Mouse (Mus musculus): ENCODE data around the gene Slc46a1. TPM values are rescaled to one million over a fixed set of nuclear protein-coding genes. Genes with fewer than 3 reads are reported as not detected.

Gene Slc46a1
- polyA plus RNA-seq, 1 experiment: 9.1 TPM

- no peaks in the 10 kb centered on the region for H3K4me1 ChIP-seq (ENCODE audit: control insufficient read depth, insufficient read depth, low read length)
- no peak for TF ChIP-seq CTCF (IDR thresholded peaks at IDR 0.05; ENCODE audit: low read depth, low read length)
- TF ChIP-seq EP300 (IDR thresholded peaks at IDR 0.05; ENCODE audit: insufficient read depth, low read depth, low read length): no peak
- no peak for TF ChIP-seq POLR2A (IDR thresholded peaks at IDR 0.05; ENCODE audit: insufficient read depth, low read length)
- H3K9me3 ChIP-seq (replicated peaks; ENCODE audit: control insufficient read depth, insufficient read depth, low read length, poor library complexity, severe bottlenecking): no peaks in the 10 kb centered on the region
- no peak overlapping the region for H3K4me3 ChIP-seq (ENCODE audit: low read depth, low read length)
- H3K27me3 ChIP-seq (ENCODE audit: control insufficient read depth, insufficient read depth, low read length, poor library complexity, severe bottlenecking): no peaks in the 10 kb centered on the region
- no peak overlapping the region for H3K27ac ChIP-seq (ENCODE audit: insufficient read depth, low read length)
- no peak overlapping the region for H3K9ac ChIP-seq (ENCODE audit: low read depth, poor library complexity, severe bottlenecking)
- H3K36me3 ChIP-seq (ENCODE audit: control insufficient read depth, insufficient read depth, low read length, poor library complexity, severe bottlenecking): no peaks in the 10 kb centered on the region
Measured at GRCm38 (mm10) chr11:78434052-78434451, 31.4 kb upstream of the Slc46a1 start.

GRCm38 (mm10) chr11:78435776-78436349 lies 29.6 kb upstream of the Slc46a1 start:
- Histone ChIP-seq H3K27me3 (ENCODE audit: control insufficient read depth, insufficient read depth, low read length, poor library complexity, severe bottlenecking) (no peaks in the 10 kb centered on the region), H3K4me1 (ENCODE audit: control insufficient read depth, insufficient read depth, low read length) (no peaks in the 10 kb centered on the region), H3K9me3 (replicated peaks; ENCODE audit: control insufficient read depth, insufficient read depth, low read length, poor library complexity, severe bottlenecking) (no peaks in the 10 kb centered on the region), H3K27ac (ENCODE audit: insufficient read depth, low read length) (peak overlapping the region; percentile 46), H3K36me3 (ENCODE audit: control insufficient read depth, insufficient read depth, low read length, poor library complexity, severe bottlenecking) (no peaks in the 10 kb centered on the region), H3K9ac (ENCODE audit: low read depth, poor library complexity, severe bottlenecking) (peak overlapping the region; percentile 12; the same call in 1 of the 2 replicates), H3K4me3 (ENCODE audit: low read depth, low read length) (peak overlapping the region; percentile 31)
- TF ChIP-seq CTCF (IDR thresholded peaks at IDR 0.05; ENCODE audit: low read depth, low read length) (peak; percentile 79), POLR2A (IDR thresholded peaks at IDR 0.05; ENCODE audit: insufficient read depth, low read length) (no peak)

- Histone ChIP-seq H3K36me3 (ENCODE audit: control insufficient read depth, insufficient read depth, low read length, poor library complexity, severe bottlenecking) (no peaks in the 10 kb centered on the region), H3K9ac (ENCODE audit: low read depth, poor library complexity, severe bottlenecking) (no peak overlapping the region), H3K27ac (ENCODE audit: insufficient read depth, low read length) (no peak overlapping the region), H3K9me3 (replicated peaks; ENCODE audit: control insufficient read depth, insufficient read depth, low read length, poor library complexity, severe bottlenecking) (no peaks in the 10 kb centered on the region), H3K4me1 (ENCODE audit: control insufficient read depth, insufficient read depth, low read length) (no peaks in the 10 kb centered on the region), H3K27me3 (ENCODE audit: control insufficient read depth, insufficient read depth, low read length, poor library complexity, severe bottlenecking) (no peaks in the 10 kb centered on the region), H3K4me3 (ENCODE audit: low read depth, low read length) (no peak overlapping the region)
- no peak for TF ChIP-seq EP300 (IDR thresholded peaks at IDR 0.05; ENCODE audit: insufficient read depth, low read depth, low read length)
- TF ChIP-seq POLR2A (IDR thresholded peaks at IDR 0.05; ENCODE audit: insufficient read depth, low read length): no peak
- TF ChIP-seq CTCF (IDR thresholded peaks at IDR 0.05; ENCODE audit: low read depth, low read length): no peak
Measured at GRCm38 (mm10) chr11:78437182-78437581, 28.3 kb upstream of the Slc46a1 start.

- no peak overlapping the region for H3K9ac ChIP-seq (ENCODE audit: low read depth, poor library complexity, severe bottlenecking)
- no peak overlapping the region for H3K4me3 ChIP-seq (ENCODE audit: low read depth, low read length)
- TF ChIP-seq EP300 (IDR thresholded peaks at IDR 0.05; ENCODE audit: insufficient read depth, low read depth, low read length): no peak
- no peak for TF ChIP-seq CTCF (IDR thresholded peaks at IDR 0.05; ENCODE audit: low read depth, low read length)
- no peak for TF ChIP-seq POLR2A (IDR thresholded peaks at IDR 0.05; ENCODE audit: insufficient read depth, low read length)
- H3K27me3 ChIP-seq (ENCODE audit: control insufficient read depth, insufficient read depth, low read length, poor library complexity, severe bottlenecking): no peaks in the 10 kb centered on the region
- H3K4me1 ChIP-seq (ENCODE audit: control insufficient read depth, insufficient read depth, low read length): no peaks in the 10 kb centered on the region
- no peaks in the 10 kb centered on the region for H3K9me3 ChIP-seq (replicated peaks; ENCODE audit: control insufficient read depth, insufficient read depth, low read length, poor library complexity, severe bottlenecking)
- no peak overlapping the region for H3K27ac ChIP-seq (ENCODE audit: insufficient read depth, low read length)
- no peaks in the 10 kb centered on the region for H3K36me3 ChIP-seq (ENCODE audit: control insufficient read depth, insufficient read depth, low read length, poor library complexity, severe bottlenecking)
Measured at GRCm38 (mm10) chr11:78438399-78438930, 27.0 kb upstream of the Slc46a1 start.

GRCm38 (mm10) chr11:78443115-78443514 lies 22.4 kb upstream of the Slc46a1 start:
- Histone ChIP-seq H3K4me3 (ENCODE audit: low read depth, low read length) (no peak overlapping the region), H3K9ac (ENCODE audit: low read depth, poor library complexity, severe bottlenecking) (no peak overlapping the region), H3K9me3 (replicated peaks; ENCODE audit: control insufficient read depth, insufficient read depth, low read length, poor library complexity, severe bottlenecking) (no peaks in the 10 kb centered on the region), H3K36me3 (ENCODE audit: control insufficient read depth, insufficient read depth, low read length, poor library complexity, severe bottlenecking) (no peaks in the 10 kb centered on the region), H3K27me3 (ENCODE audit: control insufficient read depth, insufficient read depth, low read length, poor library complexity, severe bottlenecking) (no peaks in the 10 kb centered on the region), H3K4me1 (ENCODE audit: control insufficient read depth, insufficient read depth, low read length) (no peaks in the 10 kb centered on the region), H3K27ac (ENCODE audit: insufficient read depth, low read length) (no peak overlapping the region)
- no peak for TF ChIP-seq CTCF (IDR thresholded peaks at IDR 0.05; ENCODE audit: low read depth, low read length)

- Histone ChIP-seq H3K27ac (ENCODE audit: insufficient read depth, low read length) (0 out of 2 replicates have a peak overlapping the region, but pooled peaks have one; percentile 2), H3K36me3 (ENCODE audit: control insufficient read depth, insufficient read depth, low read length, poor library complexity, severe bottlenecking) (no peaks in the 10 kb centered on the region), H3K27me3 (ENCODE audit: control insufficient read depth, insufficient read depth, low read length, poor library complexity, severe bottlenecking) (no peaks in the 10 kb centered on the region), H3K9me3 (replicated peaks; ENCODE audit: control insufficient read depth, insufficient read depth, low read length, poor library complexity, severe bottlenecking) (no peaks in the 10 kb centered on the region), H3K4me3 (ENCODE audit: low read depth, low read length) (no peak overlapping the region), H3K9ac (ENCODE audit: low read depth, poor library complexity, severe bottlenecking) (no peak overlapping the region), H3K4me1 (ENCODE audit: control insufficient read depth, insufficient read depth, low read length) (no peaks in the 10 kb centered on the region)
- TF ChIP-seq EP300 (IDR thresholded peaks at IDR 0.05; ENCODE audit: insufficient read depth, low read depth, low read length) (no peak), POLR2A (IDR thresholded peaks at IDR 0.05; ENCODE audit: insufficient read depth, low read length) (no peak), CTCF (IDR thresholded peaks at IDR 0.05; ENCODE audit: low read depth, low read length) (no peak)
Measured at GRCm38 (mm10) chr11:78447168-78447567, 18.3 kb upstream of the Slc46a1 start.

Measured in ES-Bruce4 (cell line).